Mouse (Mus musculus): ENCODE measurements around the gene Mylk2.
A peak's percentile ranks its signal among the peaks of the same experiment; 100 is the strongest.

The Mylk2 gene

GRCm38 (mm10) chr2:152947098-152947497 is 35.9 kb downstream of the Mylk2 start:
- peak in 1 of 2 experiments; percentile 67 for DNase-seq

- no peak for DNase-seq
These were observed 37.4 kb downstream of the Mylk2 start for GRCm38 (mm10) chr2:152948438-152949020.

GRCm38 (mm10) chr2:152950358-152951064 is 39.4 kb downstream of the Mylk2 start:
- peak in 1 of 2 experiments; percentile 18 for DNase-seq

- DNase-seq: peak in 1 of 2 experiments; percentile 28
These were observed 40.1 kb downstream of the Mylk2 start, which contains the start of gene Dusp15 for GRCm38 (mm10) chr2:152951065-152951849. Dusp15 (minus strand) TSS chr2:152951698.

GRCm38 (mm10) chr2:152951850-152952720 is 40.9 kb downstream of the Mylk2 start:
- peak in 1 of 2 experiments; percentile 15 for DNase-seq

GRCm38 (mm10) chr2:152958116-152958515 is 47.0 kb downstream of the Mylk2 start:
- no peak for DNase-seq

GRCm38 (mm10) chr2:152962091-152962793 is 51.1 kb downstream of the Mylk2 start, which contains the start of gene Ttll9:
Ttll9 (plus strand) TSS chr2:152962485.
- DNase-seq: peak; percentile 65 to 72

- no peak for DNase-seq
These were observed 54.4 kb downstream of the Mylk2 start for GRCm38 (mm10) chr2:152965555-152965954.

All from lung, postnatal 4 days (tissue).